Mouse (Mus musculus): ENCODE data around the gene Cdk16.

Gene Cdk16

GRCm38 (mm10) chrX:20704295-20705082, 16.7 kb downstream of the Cdk16 start:
- CTCF ChIA-PET = interaction anchor here in 1 of 4 experiments (1.1 kb wide), 1 partner anchor 64 kb away, joined by 5 read pairs; no protein-coding TSS in a partner anchor
- POLR2A ChIA-PET = interaction anchor here (0.5 to 9.4 kb wide), 20 partner anchors 8 to 171 kb away, joined by 3 to 125 read pairs (median 5); partner anchors contain the start of genes Cdk16 (in 3 of the 4), Ndufb11 (in 1 of the 4), Rbm10 (in 1 of the 4) and Uba1 (in 1 of the 4)

- CTCF ChIA-PET = interaction anchor here in 1 of 4 experiments (1.1 kb wide), 1 partner anchor 64 kb away, joined by 5 read pairs; no protein-coding TSS in a partner anchor
- POLR2A ChIA-PET = interaction anchor here (1.0 to 9.4 kb wide), 13 partner anchors 8 to 170 kb away, joined by 3 to 125 read pairs (median 9); partner anchors contain the start of genes Cdk16 (in 3 of the 4), Ndufb11 (in 1 of the 4) and Rbm10 (in 1 of the 4)
These were observed 17.3 kb downstream of the Cdk16 start for GRCm38 (mm10) chrX:20705083-20705402.

DNA sequence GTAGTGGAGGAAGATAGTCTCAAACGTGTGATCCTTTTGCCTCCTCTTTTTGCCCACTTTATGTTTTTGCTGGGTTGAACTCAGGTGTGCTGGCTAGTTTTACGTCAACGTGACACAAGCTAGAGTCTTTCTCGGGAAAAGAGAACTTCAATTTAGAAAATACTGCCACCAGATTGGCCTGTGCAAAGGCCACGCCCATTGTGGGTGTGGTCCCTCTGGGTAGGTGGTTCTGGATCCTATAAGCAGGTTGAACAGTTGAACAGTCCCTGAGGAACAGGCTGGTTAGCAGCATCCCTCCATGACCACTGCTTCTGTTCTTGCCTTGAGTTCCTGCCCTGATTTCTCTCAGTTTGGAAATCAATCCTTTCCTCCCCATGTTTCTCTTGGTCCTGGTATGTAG, 40.9 kb downstream of the Cdk16 start:
- POLR2A ChIA-PET = no interaction called here
- CTCF ChIA-PET = no interaction called here

GRCm38 (mm10) chrX:20730048-20730447, 42.3 kb downstream of the Cdk16 start:
- ChIA-PET CTCF (interaction anchor here in 3 of 4 experiments (0.6 to 0.7 kb wide), 3 partner anchors 9 to 389 kb away, joined by 3 to 4 read pairs (median 4); no protein-coding TSS in a partner anchor), POLR2A (interaction anchor here in 2 of 4 experiments (0.8 to 1.7 kb wide), 11 partner anchors 10 to 112 kb away, joined by 3 to 5 read pairs (median 4); partner anchors contain the start of genes Cdk16 (in 1 of the 2), Ndufb11 (in 1 of the 2) and Rbm10 (in 1 of the 2))

DNA sequence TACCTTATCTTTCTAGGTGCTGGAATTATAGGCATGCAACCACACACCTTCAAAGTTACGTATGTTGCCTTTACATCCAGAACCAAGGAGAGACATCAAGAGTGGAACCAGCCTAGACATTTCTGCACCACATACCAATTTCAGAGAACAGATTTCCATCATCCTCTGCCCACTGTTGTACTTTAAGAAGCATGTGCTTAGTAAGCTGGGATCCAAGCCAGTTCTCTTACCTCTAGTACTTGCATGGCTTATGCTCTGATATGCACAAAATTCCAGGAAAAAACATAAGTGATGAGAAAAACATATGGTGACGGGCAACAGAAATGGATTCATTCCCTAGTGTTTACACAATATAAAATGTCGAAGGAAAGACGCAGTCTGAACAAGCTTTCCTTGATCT, 48.7 kb downstream of the Cdk16 start:
- CTCF ChIA-PET = interaction anchor here in 1 of 4 experiments (0.5 kb wide), 1 partner anchor 81 kb away, joined by 3 read pairs; no protein-coding TSS in a partner anchor

DNA sequence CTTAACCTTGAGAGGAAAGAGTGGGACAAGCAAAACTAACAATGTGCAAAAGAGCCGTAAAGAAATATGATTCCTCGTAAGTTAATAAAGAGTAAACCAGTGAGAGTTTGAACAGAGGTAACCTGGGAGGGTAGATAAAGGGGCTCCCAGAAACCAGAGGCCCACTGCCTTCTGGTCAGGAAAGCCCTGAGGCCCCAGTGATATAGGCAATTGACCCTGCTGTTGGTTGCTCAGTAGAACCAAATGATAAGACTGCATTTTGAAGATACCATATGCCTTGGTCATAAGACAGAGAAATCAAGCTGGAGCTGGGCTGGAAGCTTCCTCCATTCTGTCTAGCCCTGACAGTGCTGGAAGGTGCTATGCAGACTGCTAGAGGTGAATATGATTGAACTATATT, 61.1 kb downstream of the Cdk16 start:
- CTCF ChIA-PET = no interaction called here

More for the DNA sequence above, 48.7 kb downstream of the Cdk16 start:
- POLR2A ChIA-PET = no interaction called here

More for the DNA sequence above, 61.1 kb downstream of the Cdk16 start:
- POLR2A ChIA-PET = interaction anchor here in 1 of 4 experiments (1.8 kb wide), 1 partner anchor 19 kb away, joined by 4 read pairs; no protein-coding TSS in a partner anchor

Measured in embryonic stem cell, embryonic (primary cell).